Mouse (Mus musculus) heart, embryonic 16.5 days (tissue): ENCODE results near the gene En2. TPM values are rescaled to one million over a fixed set of nuclear protein-coding genes. Genes with fewer than 3 reads are reported as not detected.

ENCODE experiments used
- ATAC-seq: fragments of 200-750 bp; cut with Nextera tagmentation; replicated peaks from 2 replicates; pipeline ENCODE4 v1.8.0; 2017; ENCODE audit warnings: moderate number of reproducible peaks; ENCODE audit not compliant: insufficient read depth, low FRiP score; ENCODE audit errors: extremely low read depth
- H3K27ac ChIP-seq: fragments of 300-500 bp; sonication (generic); 2 replicates; pipeline ENCODE4 v1.5.1; 2014; ENCODE audit warnings: mild to moderate bottlenecking, low read length, control low read depth, moderate library complexity
- H3K27me3 ChIP-seq: fragments of 300-500 bp; sonication (generic); 2 replicates; pipeline ENCODE4 v1.6.1; 2014; ENCODE audit warnings: low read length, mixed read lengths; ENCODE audit not compliant: control insufficient read depth, insufficient read depth
- H3K36me3 ChIP-seq: fragments of 300-500 bp; sonication (generic); 2 replicates; pipeline ENCODE4 v1.6.1; 2014; ENCODE audit not compliant: control insufficient read depth, insufficient read depth
- H3K4me1 ChIP-seq: fragments of 300-500 bp; sonication (generic); 2 replicates; pipeline ENCODE4 v1.6.1; 2014; ENCODE audit warnings: low read length, mixed read lengths; ENCODE audit not compliant: control insufficient read depth, insufficient read depth
- H3K4me2 ChIP-seq: fragments of 300-500 bp; sonication (generic); 2 replicates; pipeline ENCODE4 v1.6.1; 2014; ENCODE audit warnings: low read depth, mild to moderate bottlenecking, control low read depth, low read length
- H3K4me3 ChIP-seq: fragments of 300-500 bp; sonication (generic); 2 replicates; pipeline ENCODE4 v1.5.1; 2014; ENCODE audit warnings: mild to moderate bottlenecking, control low read depth, low read length
- H3K9ac ChIP-seq: fragments of 300-500 bp; sonication (generic); 2 replicates; pipeline ENCODE4 v1.6.1; 2014; ENCODE audit warnings: low read length, control low read depth
- H3K9me3 ChIP-seq: fragments of 300-500 bp; sonication (generic); replicated peaks from 2 replicates; pipeline ENCODE4 v1.6.1; 2016; ENCODE audit warnings: low read length; ENCODE audit not compliant: control insufficient read depth
- WGBS: fragments of 180-500 bp; shearing (Covaris S2); extraction: QIAGEN DNeasy Blood & Tissue Kit; methylation state at CpG from one replicate; pipeline ENCODE4 v1.1.7; 2014; 5-methylcytosine and 5-hydroxymethylcytosine counted together
- polyA plus RNA-seq: library from polyadenylated mRNA; unstranded; fragments of >200 nt; fragmentation: Nextera tagmentation; extraction: Ambion mirVana; gene quantifications from 2 replicates; pipeline ENCODE4 v1.2.1, GENCODE M21; 2015

The En2 gene
- polyA plus RNA-seq, 1 experiment from 2014 or later = not detected

DNA sequence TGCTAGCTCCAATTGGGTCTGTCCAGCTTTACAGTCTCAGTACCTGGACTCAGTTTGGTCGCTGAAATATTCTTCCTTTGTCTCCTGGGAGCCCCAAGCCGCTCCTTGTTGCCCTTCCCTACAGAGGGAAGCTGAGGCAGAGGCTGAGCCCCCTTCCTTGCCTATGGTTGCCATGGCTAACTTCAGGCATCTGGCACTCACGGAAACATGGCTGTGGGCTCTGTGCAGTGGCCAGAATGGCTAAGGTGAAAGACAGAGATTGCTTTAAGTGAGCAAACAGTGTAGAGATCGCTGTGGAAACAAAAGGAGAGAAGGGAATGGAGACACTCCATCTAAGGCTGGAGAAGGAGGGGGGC, 26.6 kb downstream of the En2 start:
- no peak overlapping the region for H3K9ac ChIP-seq
- peaks cover 18% of the 10 kb centered on the region for H3K27me3 ChIP-seq
- WGBS = 70% methylated on average over 4 of the region's 4 CpGs
- H3K9me3 ChIP-seq = no peaks in the 10 kb centered on the region
- no peak overlapping the region for H3K4me3 ChIP-seq
- H3K4me2 ChIP-seq = no peak overlapping the region
- H3K27ac ChIP-seq = no peak overlapping the region
- H3K36me3 ChIP-seq = no peaks in the 10 kb centered on the region
- H3K4me1 ChIP-seq = no peaks in the 10 kb centered on the region
- no peak for ATAC-seq

DNA sequence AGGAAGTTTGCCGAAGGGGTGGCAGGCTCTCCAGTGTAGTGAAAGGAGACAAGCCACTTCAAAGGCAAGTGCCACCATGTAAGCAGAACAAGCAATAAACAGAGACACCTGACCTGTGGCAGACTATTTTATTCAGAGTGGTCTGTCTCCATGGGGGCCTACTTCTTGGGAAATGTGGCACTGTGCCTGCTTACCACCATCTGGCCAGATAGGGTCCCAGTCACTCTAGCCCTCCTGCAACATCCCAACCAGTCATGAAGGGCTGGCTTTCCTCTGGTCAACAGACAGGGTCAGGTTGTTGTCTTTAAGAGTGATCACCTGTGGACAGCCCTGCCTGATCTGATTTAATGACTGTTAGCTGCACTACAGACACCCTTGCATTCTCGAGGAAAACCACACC, 30.0 kb downstream of the En2 start:
- Histone ChIP-seq H3K4me3 (no peak overlapping the region), H3K9ac (no peak overlapping the region), H3K9me3 (no peaks in the 10 kb centered on the region), H3K27me3 (peaks cover 25% of the 10 kb centered on the region), H3K4me1 (no peaks in the 10 kb centered on the region), H3K36me3 (no peaks in the 10 kb centered on the region), H3K4me2 (no peak overlapping the region), H3K27ac (no peak overlapping the region)
- ATAC-seq = no peak
- 49% methylated on average over 2 of the region's 2 CpGs for WGBS

DNA sequence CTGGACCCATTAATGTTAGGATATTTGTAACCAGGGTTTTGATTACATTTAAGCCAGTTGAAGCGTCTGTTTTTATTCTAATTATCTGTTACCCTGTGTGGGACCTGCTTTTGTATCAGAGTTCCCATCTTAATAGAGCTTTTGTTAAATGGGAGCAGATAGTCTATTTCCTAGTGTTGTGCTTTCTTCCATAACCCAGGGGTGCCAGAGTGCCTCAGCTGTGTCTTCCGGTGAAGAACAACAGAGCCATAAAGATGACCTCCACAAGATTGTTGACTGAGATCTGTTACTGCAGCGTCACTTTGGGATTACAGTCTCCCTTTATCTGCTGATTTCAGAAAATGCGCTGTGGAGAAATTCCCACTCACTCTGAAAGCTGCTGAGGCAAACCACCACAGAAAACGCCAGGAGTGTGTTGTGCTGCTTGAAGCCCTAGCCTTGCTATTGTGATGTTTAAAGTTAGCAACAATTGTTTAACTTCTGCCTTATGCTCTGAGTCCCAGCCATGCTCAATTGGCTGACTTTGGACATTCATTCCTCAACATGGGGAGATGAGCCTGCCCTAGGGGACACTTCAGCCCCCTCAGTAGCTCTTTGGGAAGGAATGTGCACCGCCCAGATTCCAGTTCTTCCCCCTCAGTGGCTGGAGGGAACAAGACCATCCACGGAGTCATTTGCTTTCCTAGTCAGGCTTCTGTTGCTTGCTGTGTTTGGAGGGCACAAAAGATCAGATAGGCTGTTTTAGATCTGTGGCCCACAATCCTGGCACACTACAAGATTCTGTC, 33.8 kb downstream of the En2 start:
- WGBS = 38% methylated on average over 7 of the region's 7 CpGs
- no peaks in the 10 kb centered on the region for H3K4me1 ChIP-seq
- H3K9me3 ChIP-seq = no peaks in the 10 kb centered on the region
- H3K9ac ChIP-seq = no peak overlapping the region
- H3K27ac ChIP-seq = no peak overlapping the region
- no peak overlapping the region for H3K4me2 ChIP-seq
- ATAC-seq = no peak
- no peak overlapping the region for H3K4me3 ChIP-seq
- peaks cover 35% of the 10 kb centered on the region for H3K27me3 ChIP-seq
- H3K36me3 ChIP-seq = no peaks in the 10 kb centered on the region

DNA sequence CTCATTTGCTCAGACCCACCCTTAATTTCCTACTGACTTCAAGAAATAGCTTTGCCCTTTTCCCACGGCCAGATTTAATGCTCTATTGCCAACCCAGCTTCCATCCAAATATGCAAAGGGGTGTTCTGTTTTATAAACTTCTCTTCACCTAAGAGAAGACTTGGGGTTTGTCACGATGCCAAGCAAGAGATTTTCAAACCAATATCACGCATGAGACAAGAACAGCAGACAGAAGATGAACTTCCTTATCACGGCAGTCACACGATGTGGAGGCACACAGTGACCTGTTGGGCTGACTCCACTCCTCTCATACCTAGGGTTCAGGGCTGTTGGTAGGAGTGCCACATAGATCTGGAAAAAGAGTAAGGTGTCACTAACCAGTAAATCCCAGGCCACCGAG, 37.6 kb downstream of the En2 start:
- H3K4me1 ChIP-seq = no peaks in the 10 kb centered on the region
- WGBS = 52% methylated on average over 6 of the region's 6 CpGs
- no peak for ATAC-seq
- H3K27ac ChIP-seq = no peak overlapping the region
- no peak overlapping the region for H3K4me2 ChIP-seq
- no peaks in the 10 kb centered on the region for H3K36me3 ChIP-seq
- H3K27me3 ChIP-seq = peaks cover 61% of the 10 kb centered on the region
- no peak overlapping the region for H3K9ac ChIP-seq
- no peak overlapping the region for H3K4me3 ChIP-seq
- no peaks in the 10 kb centered on the region for H3K9me3 ChIP-seq

DNA sequence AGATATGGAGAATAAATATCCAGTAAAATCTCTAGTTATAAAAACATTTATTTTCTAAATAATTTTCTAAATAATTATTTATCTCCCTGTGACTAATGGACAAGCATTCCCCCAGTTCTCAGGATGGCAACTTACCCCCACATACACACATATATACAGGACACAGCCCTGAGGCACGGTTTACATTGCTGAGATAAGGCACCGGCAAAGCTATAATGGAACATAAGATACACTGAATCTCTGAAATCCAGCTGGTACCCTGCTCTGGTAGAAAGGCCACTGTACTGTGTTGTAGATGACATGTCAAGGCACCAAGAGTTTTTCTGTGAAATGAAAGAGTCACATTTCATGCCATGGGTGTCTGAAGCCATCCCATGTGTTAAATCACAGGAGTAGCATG, 39.2 kb downstream of the En2 start:
- Histone ChIP-seq H3K9ac (no peak overlapping the region), H3K27me3 (peaks cover 70% of the 10 kb centered on the region), H3K36me3 (no peaks in the 10 kb centered on the region), H3K4me1 (peaks cover 1% of the 10 kb centered on the region; the same call in 1 of the 2 replicates), H3K4me2 (no peak overlapping the region), H3K4me3 (no peak overlapping the region), H3K27ac (no peak overlapping the region), H3K9me3 (no peaks in the 10 kb centered on the region)
- WGBS = 47% methylated on average over 2 of the region's 2 CpGs
- ATAC-seq = no peak

DNA sequence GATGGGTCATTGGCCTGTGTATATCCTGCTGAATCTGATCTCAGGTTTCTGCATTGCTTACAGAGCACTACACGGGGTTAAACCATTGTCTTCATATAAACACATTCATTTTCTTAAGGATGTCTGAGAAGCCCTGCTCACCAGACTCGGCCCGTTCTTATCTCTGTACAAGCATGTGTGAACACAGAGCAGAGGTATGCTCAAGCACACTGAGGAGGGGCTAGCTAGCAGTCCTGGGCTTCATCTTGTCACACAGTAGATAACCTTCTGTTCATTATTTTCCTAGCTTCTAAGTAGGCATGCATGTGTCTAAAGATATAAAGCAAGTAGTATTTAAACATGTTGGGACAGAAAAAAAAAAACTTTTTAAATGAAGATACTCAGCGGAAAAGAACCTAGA, 41.0 kb downstream of the En2 start:
- no peak overlapping the region for H3K9ac ChIP-seq
- no peaks in the 10 kb centered on the region for H3K36me3 ChIP-seq
- H3K9me3 ChIP-seq = no peaks in the 10 kb centered on the region
- WGBS = 18% methylated on average over 4 of the region's 4 CpGs
- ATAC-seq = no peak
- H3K27me3 ChIP-seq = peaks cover 76% of the 10 kb centered on the region
- peaks cover 2% of the 10 kb centered on the region; the same call in 1 of the 2 replicates for H3K4me1 ChIP-seq
- H3K4me3 ChIP-seq = no peak overlapping the region
- no peak overlapping the region for H3K4me2 ChIP-seq
- H3K27ac ChIP-seq = no peak overlapping the region

DNA sequence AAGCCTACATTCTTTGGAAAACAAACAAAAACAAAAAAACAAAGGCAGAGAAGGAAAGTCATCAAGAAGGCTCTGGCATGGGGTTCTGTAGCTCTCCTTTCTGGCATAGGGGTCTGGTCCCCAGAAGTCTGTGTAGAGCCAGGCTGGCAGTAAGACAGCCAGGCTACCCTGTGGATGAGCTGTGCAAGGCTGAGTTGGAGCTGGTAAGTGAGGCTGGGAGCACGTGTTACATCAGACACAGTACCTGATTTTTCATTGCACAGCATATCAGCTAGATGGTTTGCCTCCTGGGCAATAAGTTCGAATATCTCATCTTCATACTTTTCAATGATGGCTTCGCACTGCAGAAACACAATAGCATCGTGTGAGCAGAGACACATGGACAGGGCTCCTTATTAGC, 41.5 kb downstream of the En2 start:
- Histone ChIP-seq H3K9me3 (no peaks in the 10 kb centered on the region), H3K9ac (no peak overlapping the region), H3K27ac (no peak overlapping the region), H3K27me3 (peaks cover 74% of the 10 kb centered on the region), H3K36me3 (no peaks in the 10 kb centered on the region), H3K4me3 (no peak overlapping the region), H3K4me1 (peaks cover 2% of the 10 kb centered on the region; the same call in 1 of the 2 replicates), H3K4me2 (no peak overlapping the region)
- WGBS = 71% methylated on average over 4 of the region's 4 CpGs
- no peak for ATAC-seq

DNA sequence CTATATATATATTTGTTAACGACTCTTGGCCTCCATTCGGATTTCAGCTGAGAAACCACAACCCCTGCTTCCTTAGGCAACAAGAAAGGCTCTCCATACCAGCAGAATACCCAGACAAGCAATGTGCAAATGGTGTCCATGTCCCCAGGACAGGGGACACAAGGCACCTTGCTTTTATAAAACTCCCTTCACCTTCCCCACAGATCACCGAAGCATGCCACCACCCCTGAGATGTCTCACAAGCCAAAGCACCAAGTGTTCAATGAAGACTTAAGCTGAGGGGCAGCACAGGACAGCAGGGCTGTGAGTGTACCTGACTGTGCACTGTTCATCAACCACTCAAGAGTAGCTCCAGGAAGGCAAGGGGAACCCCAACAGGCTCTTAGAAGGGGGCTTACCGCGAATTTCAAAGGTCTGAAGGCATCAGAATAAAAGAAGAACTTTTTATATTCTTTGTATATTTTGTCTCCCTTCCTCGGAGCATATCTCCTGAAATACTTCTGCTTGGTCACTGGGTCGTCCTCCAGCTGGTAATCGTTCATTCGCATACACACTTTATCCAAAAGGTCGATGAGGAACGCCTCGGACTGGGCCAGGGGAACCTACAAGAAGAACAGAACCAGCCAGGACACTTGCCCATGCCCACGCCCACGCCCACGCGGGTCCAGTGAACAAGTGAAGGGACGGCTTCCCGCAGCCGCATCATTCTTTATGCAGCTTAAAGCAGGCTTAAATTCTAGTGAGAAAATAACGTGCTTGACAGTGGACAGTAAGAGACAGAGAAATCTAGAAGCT, 43.4 kb downstream of the En2 start:
- 12% methylated on average over 20 of the region's 20 CpGs for WGBS
- no peak overlapping the region for H3K4me3 ChIP-seq
- H3K27me3 ChIP-seq = peaks cover 73% of the 10 kb centered on the region
- no peaks in the 10 kb centered on the region for H3K36me3 ChIP-seq
- no peaks in the 10 kb centered on the region for H3K9me3 ChIP-seq
- H3K9ac ChIP-seq = no peak overlapping the region
- no peak overlapping the region for H3K4me2 ChIP-seq
- ATAC-seq = no peak
- peaks cover 2% of the 10 kb centered on the region; the same call in 1 of the 2 replicates for H3K4me1 ChIP-seq
- no peak overlapping the region for H3K27ac ChIP-seq
